Mouse (Mus musculus) embryonic facial prominence, embryonic 14.5 days (tissue): ENCODE measurements at regions not wholly inside any gene's neighbourhood (a gene's known extent, or its start where the extent isn't known, plus 50 kb on each side); places are given as distances from the start of the nearest gene placed in this dataset.
"Not testable (repeated sequence)": the region's sequence is repeated elsewhere in the genome, so short reads cannot be mapped to it uniquely, and the experiment has no call there.

Source experiments
- ATAC-seq: fragments of 200-750 bp; cut with Nextera tagmentation; 2 replicates; pipeline ENCODE4 v1.8.0; 2017; ENCODE audit warnings: low read depth, moderate number of reproducible peaks, moderate TSS enrichment
- DNase-seq: peaks from one replicate; pipeline ENCODE4 v3.0.0-alpha.2; 2015; ENCODE audit warnings: low spot score
- H3K27ac ChIP-seq: fragments of 300-500 bp; sonication (generic); replicated peaks from 2 replicates; pipeline ENCODE4 v1.5.1; 2014; ENCODE audit warnings: low read depth, mild to moderate bottlenecking, low read length, moderate library complexity
- H3K27me3 ChIP-seq: fragments of 300-500 bp; sonication (generic); replicated peaks from 2 replicates; pipeline ENCODE4 v1.6.1; 2014; ENCODE audit warnings: low read length; ENCODE audit not compliant: control insufficient read depth, insufficient read depth
- H3K36me3 ChIP-seq: fragments of 300-500 bp; sonication (generic); 2 replicates; pipeline ENCODE4 v1.6.1; 2014; ENCODE audit warnings: low read length, mixed read lengths; ENCODE audit not compliant: control insufficient read depth, insufficient read depth
- H3K4me1 ChIP-seq: fragments of 300-500 bp; sonication (generic); 2 replicates; pipeline ENCODE4 v1.6.1; 2014; ENCODE audit warnings: antibody characterized with exemption, low read length; ENCODE audit not compliant: control insufficient read depth, insufficient read depth
- H3K4me2 ChIP-seq: fragments of 300-500 bp; sonication (generic); 2 replicates; pipeline ENCODE4 v1.6.1; 2014; ENCODE audit warnings: low read depth, mild to moderate bottlenecking, low read length, moderate library complexity, mixed read lengths
- H3K4me3 ChIP-seq: fragments of 300-500 bp; sonication (generic); 2 replicates; pipeline ENCODE4 v1.5.1; 2014; ENCODE audit warnings: low read depth, mild to moderate bottlenecking, low read length
- H3K9ac ChIP-seq: fragments of 300-500 bp; sonication (generic); 2 replicates; pipeline ENCODE4 v1.6.1; 2014; ENCODE audit warnings: low read depth, mild to moderate bottlenecking, low read length, moderate library complexity, mixed read lengths
- H3K9me3 ChIP-seq: fragments of 300-500 bp; sonication (generic); 2 replicates; pipeline ENCODE4 v1.6.1; 2016; ENCODE audit warnings: low read length; ENCODE audit not compliant: control insufficient read depth
- WGBS: fragments of 180-500 bp; shearing (Covaris S2); extraction: QIAGEN DNeasy Blood & Tissue Kit; methylation state at CpG from one replicate; pipeline ENCODE4 v1.1.7; 2014; 5-methylcytosine and 5-hydroxymethylcytosine counted together

DNA sequence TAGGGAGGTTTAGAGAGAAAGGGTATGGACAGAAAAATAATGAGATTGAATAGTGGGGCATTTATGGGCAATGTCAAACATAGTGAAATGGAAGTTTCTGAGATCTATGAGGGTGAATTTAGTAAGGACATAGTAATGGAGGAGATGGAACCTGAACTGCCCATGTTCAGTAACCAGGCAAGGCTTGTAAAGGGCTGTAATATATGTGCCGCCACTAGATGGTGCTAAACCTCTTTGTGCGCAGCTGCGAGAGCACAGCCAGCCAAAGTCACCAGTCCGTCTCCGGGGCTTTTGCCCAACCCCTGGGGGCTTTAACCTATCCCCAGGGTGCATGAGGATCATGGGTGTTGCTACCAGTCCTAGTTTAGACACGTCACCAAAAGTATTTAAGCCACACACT lies 77.7 kb upstream of the Vmn2r25 start:
- not testable (repeated sequence) for H3K4me1 ChIP-seq, ATAC-seq, H3K27ac ChIP-seq, H3K9me3 ChIP-seq, H3K4me3 ChIP-seq, H3K27me3 ChIP-seq, H3K9ac ChIP-seq, H3K36me3 ChIP-seq, H3K4me2 ChIP-seq
- DNase-seq = peak; percentile 1
- whole genome bisulfite sequencing = 0% methylated on average over 2 of the region's 6 CpGs

GRCm38 (mm10) chr6:123937930-123938329 lies 84.7 kb upstream of the Vmn2r25 start:
- no peaks in the 10 kb centered on the region for H3K36me3 ChIP-seq
- 79% methylated on average over 2 of the region's 2 CpGs for WGBS
- no peak overlapping the region for H3K27ac ChIP-seq
- no peak overlapping the region for H3K4me3 ChIP-seq
- no peak for DNase-seq
- no peaks in the 10 kb centered on the region for H3K27me3 ChIP-seq
- H3K9me3 ChIP-seq = no peaks in the 10 kb centered on the region
- H3K9ac ChIP-seq = no peak overlapping the region
- ATAC-seq = no peak
- no peaks in the 10 kb centered on the region for H3K4me1 ChIP-seq
- no peak overlapping the region for H3K4me2 ChIP-seq

DNA sequence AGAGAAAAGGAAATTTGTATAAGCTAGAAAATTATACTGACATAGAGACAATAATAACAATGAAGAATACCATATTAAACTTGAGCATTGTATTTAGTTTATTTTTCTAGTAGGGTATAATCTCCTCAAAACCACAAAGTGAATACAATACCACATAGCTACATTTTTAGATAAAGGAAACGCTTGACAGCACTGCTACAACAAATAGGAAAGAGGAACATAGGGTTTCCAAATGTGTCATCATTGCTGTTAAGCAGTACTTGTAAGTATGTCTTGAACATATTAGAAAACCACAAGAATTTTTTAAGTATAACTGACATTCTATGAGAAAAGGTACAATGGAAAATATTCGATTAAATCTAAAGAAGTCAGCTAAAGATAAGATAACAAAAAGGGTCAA lies 63.0 kb upstream of the Vmn2r26 start:
- no peaks in the 10 kb centered on the region for H3K4me1 ChIP-seq
- WGBS = 70% methylated on average over 2 of the region's 2 CpGs
- no peak overlapping the region for H3K4me3 ChIP-seq
- DNase-seq (no peak), ATAC-seq (no peak)
- no peak overlapping the region for H3K4me2 ChIP-seq
- H3K36me3 ChIP-seq = no peaks in the 10 kb centered on the region
- H3K27ac ChIP-seq = no peak overlapping the region
- H3K9me3 ChIP-seq = 0 out of 2 replicates have a peak, but pooled peaks cover 3% of the 10 kb centered on the region
- no peaks in the 10 kb centered on the region for H3K27me3 ChIP-seq
- no peak overlapping the region for H3K9ac ChIP-seq

DNA sequence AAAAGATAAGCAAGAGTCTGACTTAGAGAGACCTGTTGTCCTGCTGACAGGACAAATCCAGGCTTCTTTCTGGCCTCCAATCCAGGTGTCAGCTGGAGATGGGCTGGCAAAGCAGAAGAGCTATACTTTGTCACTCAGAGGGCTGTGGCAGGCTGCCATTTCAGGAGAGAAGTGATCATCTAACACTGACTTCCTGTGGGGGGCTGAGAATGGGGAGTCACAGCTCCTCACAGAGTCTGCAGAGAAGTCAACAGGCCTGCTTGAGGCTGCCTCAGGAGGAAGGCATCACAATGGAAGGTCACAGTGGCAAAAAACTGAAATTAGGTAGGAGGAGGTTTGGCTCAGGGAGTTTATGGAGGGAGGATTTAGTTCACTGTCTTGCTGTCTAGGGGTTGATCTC lies 53.2 kb upstream of the Vmn2r26 start:
- Histone ChIP-seq H3K4me2 (no peak overlapping the region), H3K4me1 (no peaks in the 10 kb centered on the region), H3K9ac (no peak overlapping the region), H3K4me3 (no peak overlapping the region), H3K36me3 (no peaks in the 10 kb centered on the region), H3K9me3 (no peaks in the 10 kb centered on the region), H3K27me3 (no peaks in the 10 kb centered on the region), H3K27ac (no peak overlapping the region)
- DNase-seq (no peak), ATAC-seq (no peak)
